Mouse (Mus musculus) hindbrain, embryonic 12.5 days (tissue): ENCODE measurements around the gene Arl3. TPM values are rescaled to one million over a fixed set of nuclear protein-coding genes. Genes with fewer than 3 reads are reported as not detected.
A peak's percentile ranks its signal among the peaks of the same experiment; 100 is the strongest.

Source experiments
- ATAC-seq: fragments of 200-750 bp; cut with Nextera tagmentation; 2 replicates; pipeline ENCODE4 v1.8.0; 2017; ENCODE audit warnings: moderate TSS enrichment; ENCODE audit not compliant: low FRiP score
- H3K27ac ChIP-seq: fragments of 300-500 bp; sonication (generic); 2 replicates; pipeline ENCODE4 v1.5.1; 2016; ENCODE audit warnings: mild to moderate bottlenecking
- H3K27me3 ChIP-seq: fragments of 300-500 bp; sonication (generic); 2 replicates; pipeline ENCODE4 v1.6.1; 2016; ENCODE audit warnings: mild to moderate bottlenecking
- H3K36me3 ChIP-seq: fragments of 300-500 bp; sonication (generic); 2 replicates; pipeline ENCODE4 v1.6.1; 2016; ENCODE audit warnings: mild to moderate bottlenecking
- H3K4me1 ChIP-seq: fragments of 300-500 bp; sonication (generic); 2 replicates; pipeline ENCODE4 v1.6.1; 2016
- H3K4me2 ChIP-seq: fragments of 300-500 bp; sonication (generic); replicated peaks from 2 replicates; pipeline ENCODE4 v1.6.1; 2016; ENCODE audit warnings: mild to moderate bottlenecking
- H3K4me3 ChIP-seq: fragments of 300-500 bp; sonication (generic); 2 replicates; pipeline ENCODE4 v1.5.1; 2016; ENCODE audit warnings: mild to moderate bottlenecking
- H3K9ac ChIP-seq: fragments of 300-500 bp; sonication (generic); 2 replicates; pipeline ENCODE4 v1.6.1; 2016; ENCODE audit warnings: mild to moderate bottlenecking, moderate library complexity
- H3K9me3 ChIP-seq: fragments of 300-500 bp; sonication (generic); replicated peaks from 2 replicates; pipeline ENCODE4 v1.6.1; 2016; ENCODE audit warnings: mild to moderate bottlenecking
- WGBS: fragments of 180-500 bp; shearing (Covaris S2); methylation state at CpG from one replicate; pipeline ENCODE4 v1.1.7; 2016; 5-methylcytosine and 5-hydroxymethylcytosine counted together
- polyA plus RNA-seq: library from polyadenylated mRNA; unstranded; fragments of >200 nt; fragmentation: Nextera tagmentation; extraction: Ambion mirVana; gene quantifications from 2 replicates; pipeline ENCODE4 v1.2.1, GENCODE M21; 2016

Arl3 gene
- polyA plus RNA-seq, result 190 and 196 TPM in 2 replicates

DNA sequence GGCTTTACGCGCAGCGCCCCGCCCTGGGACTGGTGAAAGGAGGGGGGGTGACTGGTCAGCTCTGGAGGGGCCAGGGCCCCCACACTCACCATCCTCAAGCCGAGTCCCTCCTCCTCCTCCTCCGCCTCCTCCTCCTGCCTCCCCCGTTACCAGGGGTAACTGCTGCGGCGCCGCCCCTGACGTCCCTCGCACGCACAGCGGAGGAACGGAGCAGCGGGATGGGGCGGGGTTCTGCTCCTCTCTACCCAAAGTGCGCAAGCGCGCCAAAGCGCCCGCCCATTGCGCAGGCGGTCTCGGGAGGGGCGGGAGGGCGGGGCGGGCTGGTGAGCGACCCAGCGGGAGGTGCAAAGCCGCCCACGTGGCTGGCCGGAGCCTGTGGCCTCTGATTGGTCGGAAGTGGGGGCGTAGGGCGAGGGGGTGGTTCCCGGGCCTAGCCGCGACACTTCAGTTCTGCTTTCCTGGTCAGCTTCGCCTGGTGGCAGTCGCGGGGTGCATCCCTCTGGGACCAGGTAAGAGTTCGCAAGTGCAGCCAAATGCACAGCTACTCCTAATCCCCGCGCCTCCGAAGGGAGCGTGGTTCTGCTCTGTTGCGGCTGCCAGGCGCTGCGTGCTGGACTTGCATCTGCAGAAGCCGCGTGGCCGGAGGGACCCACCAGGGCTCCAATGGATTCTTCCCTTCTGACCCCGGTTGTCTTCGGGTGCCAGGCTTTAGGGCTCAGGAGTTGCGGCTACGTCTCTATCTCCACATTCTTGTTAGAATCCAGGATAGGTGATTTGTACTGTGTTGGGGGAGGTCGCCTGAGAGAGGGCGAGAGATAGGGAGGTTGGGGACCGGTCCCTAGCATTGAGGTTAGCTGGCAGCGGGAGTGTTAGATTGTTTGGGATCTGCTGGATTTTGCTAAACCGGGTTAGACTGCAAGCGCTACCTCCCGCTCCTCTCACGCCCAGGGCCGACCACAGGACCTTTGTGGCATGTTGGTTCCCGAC is at the start of gene Arl3, which contains the start of gene Sfxn2:
Gene Arl3, minus strand, starts transcription at position 248 of the 987 bp plus-strand sequence.
Gene Sfxn2, plus strand, starts transcription at position 415 of the 987 bp plus-strand sequence.
- H3K9ac ChIP-seq, result peak within 1 kb of the TSS; percentile 82
- H3K4me2 ChIP-seq, result peak within 1 kb of the TSS; percentile 69
- no peaks in the 10 kb centered on the region for H3K27me3 ChIP-seq
- H3K27ac ChIP-seq, result peak within 1 kb of the TSS; percentile 86
- peak; percentile 97 for ATAC-seq
- under 1% methylated on average over 64 of the region's 67 CpGs for WGBS
- no peaks in the 10 kb centered on the region for H3K9me3 ChIP-seq
- peaks cover 15% of the 10 kb centered on the region for H3K4me1 ChIP-seq
- peak within 1 kb of the TSS; percentile 78 for H3K4me3 ChIP-seq
- no peaks in the 10 kb centered on the region for H3K36me3 ChIP-seq

GRCm38 (mm10) chr19:46622659-46623193 is 49.7 kb upstream of the Arl3 start:
- no peaks in the 10 kb centered on the region for H3K27me3 ChIP-seq
- H3K36me3 ChIP-seq, result peaks cover 6% of the 10 kb centered on the region; the same call in 1 of the 2 replicates
- peaks cover 77% of the 10 kb centered on the region for H3K4me1 ChIP-seq
- H3K4me2 ChIP-seq, result peak overlapping the region; percentile 51
- WGBS, result 34% methylated on average over 12 of the region's 12 CpGs
- H3K9ac ChIP-seq, result peak overlapping the region; percentile 43; the same call in 1 of the 2 replicates
- no peaks in the 10 kb centered on the region for H3K9me3 ChIP-seq
- peak overlapping the region; percentile 58 for H3K27ac ChIP-seq
- no peak; the same call in 1 of the 2 replicates for ATAC-seq
- peak overlapping the region; percentile 18 for H3K4me3 ChIP-seq

DNA sequence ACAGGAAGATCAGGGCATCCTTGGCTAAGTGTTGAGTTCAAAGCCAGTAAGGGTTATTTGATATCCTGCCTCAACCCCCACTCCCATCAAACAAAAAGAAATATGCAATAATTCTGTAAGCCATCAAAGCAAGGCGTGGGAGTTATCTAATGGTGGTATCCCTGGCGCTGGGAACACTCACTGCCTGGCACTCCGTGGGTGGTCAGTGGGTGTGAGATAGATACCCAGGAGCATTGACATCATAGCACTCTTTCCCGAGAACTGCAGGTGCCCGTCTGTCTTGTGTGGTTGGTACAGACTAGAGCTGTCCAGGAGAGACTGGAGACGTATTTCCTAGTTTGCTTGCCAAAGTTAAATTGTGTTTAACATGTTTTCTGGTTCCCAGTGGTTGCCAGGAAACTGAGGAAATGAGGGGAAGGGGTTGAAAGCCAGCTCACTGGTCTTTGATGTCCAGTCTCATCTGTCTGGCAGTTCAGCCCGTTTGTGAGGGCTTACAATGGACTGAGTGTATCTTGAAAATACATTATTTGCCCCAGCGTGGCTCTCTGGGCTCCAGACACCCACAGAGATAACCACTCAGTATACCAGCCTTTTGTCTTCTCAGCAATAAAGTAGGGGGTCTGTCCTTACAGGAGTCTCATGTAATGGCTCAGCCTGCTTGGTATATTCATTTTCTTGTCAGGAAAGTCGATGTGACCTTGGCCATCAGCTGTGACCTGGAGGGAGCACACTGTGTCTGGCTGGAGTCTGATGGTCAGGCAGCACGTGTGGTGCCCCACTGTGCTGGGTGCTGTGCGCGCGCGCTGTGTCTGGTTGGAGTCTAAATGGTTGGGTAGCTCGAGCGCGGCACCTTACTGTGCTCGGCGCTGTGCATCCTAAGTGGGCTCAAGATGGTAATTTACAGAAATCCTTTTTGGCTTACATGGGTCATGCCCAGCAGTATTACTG is 48.5 kb upstream of the Arl3 start:
- H3K27ac ChIP-seq, result peak overlapping the region; percentile 58
- H3K27me3 ChIP-seq, result no peaks in the 10 kb centered on the region
- no peak overlapping the region for H3K4me2 ChIP-seq
- no peaks in the 10 kb centered on the region for H3K9me3 ChIP-seq
- WGBS, result 47% methylated on average over 19 of the region's 19 CpGs
- no peak for ATAC-seq
- H3K4me1 ChIP-seq, result peaks cover 77% of the 10 kb centered on the region
- H3K4me3 ChIP-seq, result no peak overlapping the region
- no peak overlapping the region for H3K9ac ChIP-seq
- peaks cover 6% of the 10 kb centered on the region; the same call in 1 of the 2 replicates for H3K36me3 ChIP-seq

- Histone ChIP-seq H3K27ac (peak overlapping the region; percentile 24), H3K4me3 (no peak overlapping the region)
- 77% methylated on average over 14 of the region's 14 CpGs for WGBS
Observed at GRCm38 (mm10) chr19:46620016-46620808, 47.2 kb upstream of the Arl3 start.

DNA sequence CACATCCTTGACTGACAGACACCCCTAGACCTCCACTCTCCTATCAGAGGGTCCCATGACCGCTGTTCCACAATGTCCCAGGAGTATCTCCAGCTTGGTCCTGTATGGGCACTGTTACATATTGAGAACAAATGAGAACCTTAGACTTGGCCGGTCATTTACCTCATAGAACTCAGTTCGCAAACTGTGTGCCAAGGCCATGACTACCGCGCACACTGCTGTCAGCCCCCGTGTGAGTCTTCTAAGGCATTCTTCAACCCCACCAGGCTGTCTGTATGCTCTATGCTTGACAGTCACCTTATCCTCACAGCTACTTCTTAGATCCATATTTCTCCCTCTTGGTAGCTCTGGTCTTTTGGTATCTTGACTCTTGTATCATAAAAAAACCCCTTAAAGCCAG is 46.5 kb upstream of the Arl3 start:
- Histone ChIP-seq H3K9ac (no peak overlapping the region), H3K27me3 (no peaks in the 10 kb centered on the region), H3K4me2 (no peak overlapping the region), H3K9me3 (no peaks in the 10 kb centered on the region), H3K4me1 (peaks cover 66% of the 10 kb centered on the region), H3K4me3 (no peak overlapping the region), H3K27ac (peak overlapping the region; percentile 24; the same call in 1 of the 2 replicates), H3K36me3 (0 out of 2 replicates have a peak, but pooled peaks cover 4% of the 10 kb centered on the region)
- 97% methylated on average over 6 of the region's 6 CpGs for WGBS
- ATAC-seq, result no peak

More at GRCm38 (mm10) chr19:46620016-46620808, 47.2 kb upstream of the Arl3 start:
- Histone ChIP-seq H3K4me2 (no peak overlapping the region), H3K9ac (no peak overlapping the region), H3K27me3 (no peaks in the 10 kb centered on the region), H3K4me1 (peaks cover 73% of the 10 kb centered on the region), H3K9me3 (no peaks in the 10 kb centered on the region), H3K36me3 (peaks cover 3% of the 10 kb centered on the region; the same call in 1 of the 2 replicates)
- ATAC-seq, result no peak

- WGBS, result 84% methylated on average over 19 of the region's 19 CpGs
- no peak for ATAC-seq
- Histone ChIP-seq H3K27ac (no peak overlapping the region), H3K9ac (no peak overlapping the region), H3K27me3 (no peaks in the 10 kb centered on the region), H3K4me1 (peaks cover 61% of the 10 kb centered on the region), H3K4me3 (no peak overlapping the region), H3K36me3 (peaks cover 8% of the 10 kb centered on the region; the same call in 1 of the 2 replicates), H3K4me2 (no peak overlapping the region), H3K9me3 (no peaks in the 10 kb centered on the region)
Observed at GRCm38 (mm10) chr19:46619001-46619400, 46.0 kb upstream of the Arl3 start.

- no peaks in the 10 kb centered on the region for H3K9me3 ChIP-seq
- peak overlapping the region; percentile 57; the same call in 1 of the 2 replicates for H3K27ac ChIP-seq
- no peak overlapping the region for H3K4me3 ChIP-seq
- H3K4me2 ChIP-seq, result no peak overlapping the region
- no peaks in the 10 kb centered on the region for H3K27me3 ChIP-seq
- WGBS, result 55% methylated on average over 9 of the region's 9 CpGs
- H3K9ac ChIP-seq, result no peak overlapping the region
- H3K4me1 ChIP-seq, result peaks cover 55% of the 10 kb centered on the region
- ATAC-seq, result no peak
- H3K36me3 ChIP-seq, result peaks cover 15% of the 10 kb centered on the region; the same call in 1 of the 2 replicates
Observed at GRCm38 (mm10) chr19:46618322-46618721, 45.3 kb upstream of the Arl3 start.

DNA sequence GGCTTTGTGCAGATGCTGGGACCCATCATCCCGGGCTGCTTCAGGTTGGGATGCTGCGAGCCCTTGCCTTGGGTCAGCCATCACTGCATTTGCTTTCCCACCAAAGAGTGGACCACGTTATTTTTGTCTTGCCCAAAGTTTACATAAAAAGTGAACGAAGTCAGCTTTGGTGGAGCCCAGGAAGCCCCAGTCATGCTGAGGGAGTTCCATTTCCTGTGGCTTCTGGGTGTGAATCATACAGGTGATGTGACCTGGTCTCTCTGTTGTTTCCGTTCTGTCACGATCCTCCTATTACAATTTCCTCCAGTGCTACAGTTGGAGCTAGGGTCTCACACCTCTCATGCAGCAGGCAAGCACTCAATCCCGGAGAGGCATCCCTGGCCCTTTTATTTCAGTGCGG is 44.4 kb upstream of the Arl3 start:
- WGBS, result 91% methylated on average over 8 of the region's 8 CpGs

GRCm38 (mm10) chr19:46616378-46616777 is 43.4 kb upstream of the Arl3 start:
- ATAC-seq, result no peak
- H3K27ac ChIP-seq, result no peak overlapping the region
- H3K36me3 ChIP-seq, result peaks cover 18% of the 10 kb centered on the region; the same call in 1 of the 2 replicates
- WGBS, result 92% methylated on average over 11 of the region's 11 CpGs
- H3K9me3 ChIP-seq, result no peaks in the 10 kb centered on the region
- H3K4me2 ChIP-seq, result no peak overlapping the region
- H3K27me3 ChIP-seq, result no peaks in the 10 kb centered on the region
- no peak overlapping the region for H3K4me3 ChIP-seq
- peaks cover 35% of the 10 kb centered on the region for H3K4me1 ChIP-seq
- H3K9ac ChIP-seq, result no peak overlapping the region

More for the DNA sequence above, 44.4 kb upstream of the Arl3 start:
- H3K27ac ChIP-seq, result no peak overlapping the region
- no peak overlapping the region for H3K4me3 ChIP-seq
- H3K36me3 ChIP-seq, result peaks cover 18% of the 10 kb centered on the region; the same call in 1 of the 2 replicates
- H3K9me3 ChIP-seq, result no peaks in the 10 kb centered on the region
- H3K27me3 ChIP-seq, result no peaks in the 10 kb centered on the region
- no peak for ATAC-seq
- no peak overlapping the region for H3K4me2 ChIP-seq
- H3K4me1 ChIP-seq, result peaks cover 45% of the 10 kb centered on the region
- no peak overlapping the region for H3K9ac ChIP-seq

GRCm38 (mm10) chr19:46608158-46608557 is 35.2 kb upstream of the Arl3 start:
- Histone ChIP-seq H3K4me3 (no peak overlapping the region), H3K4me2 (no peak overlapping the region), H3K36me3 (peaks cover 40% of the 10 kb centered on the region), H3K9me3 (no peaks in the 10 kb centered on the region), H3K27me3 (no peaks in the 10 kb centered on the region), H3K27ac (no peak overlapping the region), H3K9ac (no peak overlapping the region), H3K4me1 (no peaks in the 10 kb centered on the region)
- WGBS, result 98% methylated on average over 7 of the region's 7 CpGs
- ATAC-seq, result no peak

GRCm38 (mm10) chr19:46607424-46607823 is 34.4 kb upstream of the Arl3 start:
- H3K4me2 ChIP-seq, result no peak overlapping the region
- no peaks in the 10 kb centered on the region for H3K9me3 ChIP-seq
- no peak overlapping the region for H3K9ac ChIP-seq
- no peak overlapping the region for H3K4me3 ChIP-seq
- WGBS, result 68% methylated on average over 7 of the region's 7 CpGs
- H3K27ac ChIP-seq, result no peak overlapping the region
- no peak for ATAC-seq
- no peaks in the 10 kb centered on the region for H3K27me3 ChIP-seq
- H3K36me3 ChIP-seq, result peaks cover 40% of the 10 kb centered on the region
- no peaks in the 10 kb centered on the region for H3K4me1 ChIP-seq
